Mouse (Mus musculus): ENCODE results near the gene Vps51.

Vps51 gene

DNA sequence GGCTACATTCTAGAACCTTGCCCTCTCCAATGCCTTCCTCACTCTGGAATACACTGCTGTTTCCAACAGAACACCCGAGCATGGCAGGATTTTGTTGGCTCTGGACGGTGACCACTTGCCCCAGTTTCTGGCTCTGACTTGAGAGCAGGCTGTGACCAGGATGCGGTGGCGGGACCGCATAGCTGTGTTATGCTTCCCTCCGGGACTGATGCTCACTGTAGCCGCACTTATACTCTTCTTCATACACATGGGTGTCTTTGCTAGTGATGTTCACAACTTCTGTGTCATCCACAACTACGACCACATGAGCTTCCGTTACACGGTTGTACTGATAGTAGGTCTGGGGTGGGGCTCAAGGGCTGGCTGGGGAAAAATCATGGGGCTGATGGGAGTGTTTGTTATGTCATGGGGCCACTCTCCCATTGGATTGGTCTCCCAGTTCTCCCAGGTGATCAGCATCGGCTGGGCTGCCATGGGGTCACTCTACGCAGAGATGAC lies 3.0 kb upstream of the Vps51 start, which contains the start of gene Tmem262:
TSS of gene Tmem262 (plus strand) at position 51 of the 498 bp plus-strand sequence.
- peak; percentile 90 for DNase-seq

DNA sequence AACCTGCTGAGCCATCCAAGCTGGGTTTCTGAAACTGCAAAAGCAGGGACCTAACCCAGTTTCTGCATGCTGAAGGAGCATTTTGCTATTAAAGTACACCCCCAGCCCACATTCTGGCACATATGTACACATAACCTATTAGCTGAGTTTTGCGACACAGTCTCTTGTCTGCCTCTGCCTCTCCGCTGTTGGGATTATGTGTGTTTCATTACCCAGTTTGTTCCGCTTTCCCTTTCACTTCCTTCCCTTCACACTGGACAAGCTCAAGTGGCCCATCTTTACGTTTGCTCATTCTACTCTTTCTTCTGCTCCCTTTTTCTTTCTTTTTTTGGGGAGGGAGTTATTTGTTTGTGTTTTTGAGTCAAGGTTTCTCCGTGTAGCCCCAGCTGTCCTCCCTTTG lies 3.1 kb downstream of the Vps51 start:
- no peak for DNase-seq

- DNase-seq, result peak; percentile 92
Observed at GRCm38 (mm10) chr19:6071261-6071660, 5.8 kb downstream of the Vps51 start.

- no peak for DNase-seq
Observed at GRCm38 (mm10) chr19:6070571-6071250, 6.3 kb downstream of the Vps51 start.

DNA sequence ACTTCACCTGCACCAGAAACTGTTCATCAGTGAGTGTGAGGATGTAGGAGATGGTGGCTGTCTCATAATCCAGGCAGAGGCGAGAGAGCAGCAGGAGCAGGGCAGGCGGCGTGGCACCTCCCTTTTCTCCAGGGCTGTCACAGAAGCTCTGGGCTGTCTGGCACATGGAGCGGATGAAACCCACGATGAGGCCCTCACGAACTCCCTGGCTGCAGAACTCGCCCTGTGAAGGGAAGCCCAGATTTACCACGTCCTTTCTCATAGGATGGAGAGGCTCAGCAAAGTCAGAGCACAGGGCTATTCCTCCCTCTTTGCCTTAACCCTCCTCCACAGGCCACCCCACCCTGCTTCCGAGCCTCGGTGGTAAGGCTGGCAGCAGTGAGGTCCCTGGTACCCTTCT lies 7.2 kb downstream of the Vps51 start:
- DNase-seq, result peak; percentile 91

GRCm38 (mm10) chr19:6068951-6069350 lies 8.1 kb downstream of the Vps51 start:
- DNase-seq, result no peak

DNA sequence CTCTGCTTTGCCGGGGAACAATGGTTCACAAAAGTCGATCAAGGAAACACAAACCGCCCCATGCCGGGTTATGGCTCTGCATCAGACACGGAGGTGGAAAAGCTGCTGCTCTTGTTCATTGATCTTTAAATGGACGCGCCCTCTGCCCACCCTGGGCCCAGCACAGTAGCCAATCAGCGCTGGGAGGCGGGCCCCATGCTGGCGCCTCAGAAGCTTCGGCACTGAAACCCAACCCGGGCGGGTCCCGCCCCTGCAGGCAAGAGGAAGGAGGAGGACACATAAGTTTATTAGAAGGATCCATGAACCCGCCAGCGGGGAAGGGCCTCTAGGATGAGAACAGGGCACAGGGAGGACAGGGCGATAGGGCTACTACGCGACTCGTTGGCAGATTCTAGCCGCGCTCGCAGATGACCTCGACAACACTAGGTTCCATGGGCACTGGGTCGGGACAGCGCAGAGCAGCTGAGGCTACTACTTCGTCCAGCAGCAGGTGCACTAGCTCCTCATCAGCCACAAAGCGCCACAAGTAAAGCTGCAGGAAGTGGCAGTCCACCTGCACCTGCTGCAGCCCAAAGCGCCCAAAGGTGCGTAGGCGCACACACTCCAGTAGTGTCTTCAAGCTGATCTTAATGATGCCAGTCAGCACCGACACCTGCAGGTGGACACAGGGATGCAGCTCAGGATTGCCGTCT lies 9.2 kb downstream of the Vps51 start, which contains the start of gene Tm7sf2:
TSS of gene Tm7sf2 (minus strand) at position 650 of the 692 bp plus-strand sequence.
- DNase-seq, result peak; percentile 99

DNA sequence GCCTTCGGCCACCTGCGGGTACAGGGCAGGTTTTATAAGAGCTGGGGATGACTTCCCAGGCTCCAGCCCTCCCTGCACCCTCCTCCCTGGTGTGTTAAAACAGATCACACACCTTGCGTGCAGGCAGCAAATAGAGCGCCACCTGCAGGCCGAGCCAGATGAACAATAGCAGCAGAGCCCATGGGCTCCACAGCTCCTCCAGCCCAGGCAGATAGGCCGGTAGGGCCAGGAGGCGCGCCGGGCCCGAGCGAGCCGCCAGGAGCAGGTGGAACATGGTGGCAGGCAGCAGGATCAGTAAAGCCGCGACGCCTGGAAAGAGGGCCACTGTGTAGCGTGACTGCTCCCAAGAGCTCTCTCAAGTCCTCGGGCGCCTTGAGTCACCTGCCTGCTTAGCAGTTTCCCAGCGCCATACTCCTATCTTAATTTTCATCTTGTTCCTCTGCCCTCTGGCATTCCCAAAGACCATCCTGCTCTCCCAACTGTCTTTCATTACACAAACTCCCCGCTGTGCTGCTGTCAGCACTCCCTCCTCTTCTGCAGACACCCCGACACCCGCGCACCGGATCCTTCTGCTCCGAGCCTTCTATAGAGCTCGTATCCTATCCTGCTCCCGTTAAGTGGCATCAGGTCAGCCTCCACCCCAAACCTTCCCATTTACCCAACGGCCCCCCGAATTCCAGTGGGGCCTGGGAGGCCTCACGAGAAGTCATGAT lies 9.9 kb downstream of the Vps51 start:
- peak; percentile 96 for DNase-seq

- no peak for DNase-seq
Observed at GRCm38 (mm10) chr19:6066571-6066970, 10.5 kb downstream of the Vps51 start.

- DNase-seq, result peak; percentile 92
Observed at GRCm38 (mm10) chr19:6063081-6063480, 13.9 kb downstream of the Vps51 start.

DNA sequence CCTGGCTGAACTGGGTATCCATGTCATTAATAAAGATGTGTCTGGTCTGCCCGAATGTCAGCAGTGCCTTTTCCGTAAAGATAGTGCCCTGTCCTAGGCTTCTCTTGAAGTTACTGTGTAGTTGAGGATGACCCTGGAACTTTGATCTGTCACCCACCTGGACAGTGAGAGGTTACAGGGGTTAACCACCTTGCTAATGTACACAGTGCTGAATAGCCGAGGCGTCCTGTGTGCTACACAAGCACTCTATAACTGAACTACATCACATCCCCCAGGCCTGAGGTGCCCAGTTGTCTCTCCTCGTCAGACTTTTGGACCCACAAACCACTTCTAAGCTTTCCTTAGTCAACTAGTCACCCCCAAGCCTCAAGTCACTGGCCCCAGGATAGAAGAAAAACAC lies 14.6 kb downstream of the Vps51 start:
- DNase-seq, result peak; percentile 90

- DNase-seq, result peak; percentile 96
Observed at GRCm38 (mm10) chr19:6061641-6062302, 15.3 kb downstream of the Vps51 start.

DNA sequence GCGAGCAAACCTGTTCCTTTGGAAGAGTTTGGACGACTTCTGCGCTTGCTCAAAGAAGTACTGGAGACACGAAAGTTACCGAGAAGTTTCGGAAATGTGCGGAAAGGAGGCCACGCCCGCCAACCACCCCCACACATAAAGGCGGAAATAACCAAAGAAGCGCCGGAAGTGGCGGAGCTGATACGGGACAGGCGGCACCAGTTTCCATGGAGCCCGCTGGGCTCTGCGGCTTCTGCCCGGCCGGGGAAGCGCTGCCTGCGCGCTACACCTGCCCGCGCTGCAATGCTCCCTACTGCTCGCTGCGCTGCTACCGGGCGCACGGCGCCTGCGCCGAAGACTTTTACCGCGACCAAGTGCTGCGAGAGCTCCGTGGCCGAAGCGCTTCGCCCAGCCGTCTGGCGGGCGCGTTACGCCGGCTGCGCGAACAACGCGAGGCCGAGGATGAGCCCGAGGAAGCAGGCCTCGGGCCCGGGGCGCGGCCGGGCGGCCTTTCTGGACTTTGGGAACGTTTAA lies 16.0 kb downstream of the Vps51 start, which contains the start of gene Znhit2:
TSS of gene Znhit2 (plus strand) at position 172 of the 513 bp plus-strand sequence.
- peak; percentile 99 for DNase-seq

DNA sequence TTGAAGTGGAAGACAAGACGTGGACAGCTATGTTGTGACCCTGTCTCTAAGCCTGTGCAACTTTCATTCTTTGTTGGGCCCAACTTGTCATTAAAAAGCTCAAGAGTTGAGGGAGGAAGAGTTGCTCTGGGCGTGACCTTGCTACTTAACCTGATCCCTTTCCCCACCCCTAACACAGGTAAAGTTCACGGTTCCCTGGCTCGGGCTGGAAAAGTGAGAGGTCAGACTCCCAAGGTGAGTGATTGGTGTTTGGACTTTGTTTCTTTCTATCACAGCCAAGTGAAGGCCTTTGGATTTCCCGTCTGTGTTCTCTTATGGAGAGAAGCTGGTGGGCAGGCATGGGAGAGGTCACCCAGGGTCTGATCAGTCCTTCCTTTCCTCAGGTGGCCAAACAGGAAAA lies 18.1 kb downstream of the Vps51 start:
- peak; percentile 92 for DNase-seq

GRCm38 (mm10) chr19:6058513-6058912 lies 18.5 kb downstream of the Vps51 start:
- peak; percentile 90 for DNase-seq

DNA sequence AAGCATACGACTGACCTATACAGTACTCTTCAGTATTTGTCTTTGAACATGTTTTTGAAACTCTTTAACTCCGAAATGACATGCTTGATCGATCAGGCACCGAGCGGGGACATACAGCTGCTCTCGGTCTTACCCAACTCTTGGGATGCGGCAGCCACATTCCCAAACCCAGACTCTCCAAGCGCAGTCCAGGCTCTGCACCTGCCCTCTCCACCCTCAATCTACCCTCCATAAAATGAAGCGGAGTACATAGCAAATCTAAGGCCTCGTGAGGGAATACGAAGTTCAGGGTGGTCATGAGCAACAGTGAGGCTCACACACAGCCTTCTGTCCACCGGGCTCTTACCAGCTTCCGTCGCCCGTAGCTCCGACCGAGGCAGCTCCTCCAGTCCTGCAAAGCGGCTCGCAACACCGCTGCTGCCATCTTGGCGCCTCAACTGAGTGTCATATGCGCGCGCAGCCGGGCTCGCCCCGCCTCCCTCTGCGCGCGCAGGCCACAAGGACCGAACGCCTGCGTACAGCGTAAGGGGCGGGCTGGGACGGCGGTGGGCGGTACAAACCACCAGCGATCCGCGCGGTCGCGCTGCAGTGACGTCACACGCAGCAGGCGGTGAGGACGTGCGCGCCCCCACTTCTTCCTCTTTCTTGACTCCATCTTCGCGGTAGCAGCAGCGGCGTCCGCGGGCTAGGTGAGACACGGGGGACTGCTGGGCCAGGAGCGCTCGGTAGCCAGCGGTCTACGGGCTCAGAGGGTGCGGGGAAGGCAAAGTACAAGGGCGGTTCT lies 19.5 kb downstream of the Vps51 start, which contains the start of the genes Mrpl49 and Fau:
TSS of gene Mrpl49 (minus strand) at position 473 of the 784 bp plus-strand sequence.
TSS of gene Fau (plus strand) at position 532 of the 784 bp plus-strand sequence.
- DNase-seq, result peak; percentile 100

- peak; percentile 90 for DNase-seq
Observed at GRCm38 (mm10) chr19:6056696-6057095, 20.3 kb downstream of the Vps51 start.

GRCm38 (mm10) chr19:6054296-6054695 lies 22.7 kb downstream of the Vps51 start:
- DNase-seq, result peak; percentile 91

DNA sequence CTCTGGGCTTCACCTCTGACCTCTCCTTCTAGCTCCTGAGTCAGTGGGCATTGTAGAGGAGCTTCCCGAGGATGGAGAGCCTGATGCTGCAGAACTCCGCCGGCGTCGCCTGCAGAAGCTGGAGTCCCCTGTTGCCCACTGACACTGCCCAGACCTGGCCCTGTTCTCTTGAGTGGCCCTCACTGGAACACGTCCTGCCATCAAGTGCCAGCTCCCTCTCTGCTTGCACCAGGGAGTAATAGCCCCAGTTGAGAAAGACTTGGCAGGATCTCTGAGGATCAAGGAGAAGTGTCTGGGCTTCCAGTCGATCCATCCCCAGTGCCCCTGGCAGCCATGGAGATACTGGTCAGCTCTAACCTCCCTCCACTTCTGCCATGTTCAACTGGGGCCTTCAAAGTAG lies 24.5 kb downstream of the Vps51 start:
- DNase-seq, result no peak

- DNase-seq, result peak; percentile 90
Observed at GRCm38 (mm10) chr19:6048681-6049410, 28.2 kb downstream of the Vps51 start.

GRCm38 (mm10) chr19:6047899-6048166 lies 29.2 kb downstream of the Vps51 start:
- peak; percentile 93 for DNase-seq

Measured in heart, adult 11 months (tissue).